Mouse (Mus musculus) spleen, adult 18-20 months (tissue): Measurements from ENCODE around the gene Mycbp2.

Source experiments
- DNase-seq, 2 experiments: peaks; one replicate each; pipeline ENCODE4 v3.0.0; 2022; ENCODE audit warnings: mixed read lengths in 2 of 2

The Mycbp2 gene

GRCm38 (mm10) chr14:103070790-103071189, 275.8 kb downstream of the Mycbp2 start:
- peak; percentile 22 to 27 for DNase-seq

GRCm38 (mm10) chr14:103069864-103070611, 276.6 kb downstream of the Mycbp2 start, which contains the start of gene Cln5:
Gene Cln5, plus strand, starts transcription at chr14:103070216.
- peak; percentile 92 to 93 for DNase-seq

GRCm38 (mm10) chr14:103069465-103069863, 277.1 kb downstream of the Mycbp2 start:
- no peak for DNase-seq

GRCm38 (mm10) chr14:103065294-103066167, 281.1 kb downstream of the Mycbp2 start:
- DNase-seq: peak; percentile 54 to 83
